ENCODE assay signal across 8 mouse cellular contexts in genomic region chr16:17796971-17797811, GRCm38 (mm10). TPM values are rescaled to one million over a fixed set of nuclear protein-coding genes. Genes with fewer than 3 reads are reported as not detected.
DNase-seq lines count a peak whose midpoint lies in the region; ATAC-seq and TF ChIP-seq lines count a peak whose summit lies in the region.

Gene Scarf2, plus strand, starts transcription at chr16:17797282.

- H3K27me3 ChIP-seq in kidney, embryonic 15.5 days = peaks cover 62% of the 10 kb centered on the region
- peaks cover 11% of the 10 kb centered on the region; the same call in 1 of the 2 replicates for H3K27me3 ChIP-seq in lung, postnatal 0 days (replicated peaks; ENCODE audit: insufficient read depth, low read length)
- peaks cover 21% of the 10 kb centered on the region for H3K27me3 ChIP-seq in stomach, embryonic 16.5 days (ENCODE audit: control insufficient read depth, insufficient read depth, low read length)

- no peaks in the 10 kb centered on the region; the same call in 1 of the 2 replicates for H3K4me1 ChIP-seq in brown adipose tissue, adult 24 weeks (ENCODE audit: control insufficient read depth, insufficient read depth, insufficient read length, low read length)
- H3K4me1 ChIP-seq in kidney, embryonic 15.5 days = peaks cover 61% of the 10 kb centered on the region
- peaks cover 7% of the 10 kb centered on the region; the same call in 1 of the 2 replicates for H3K4me1 ChIP-seq in lung, postnatal 0 days (ENCODE audit: insufficient read depth, low read depth, low read length)
- peaks cover 26% of the 10 kb centered on the region for H3K4me1 ChIP-seq in stomach, embryonic 16.5 days (ENCODE audit: control insufficient read depth, insufficient read depth, low read length)

- no peak for TF ChIP-seq CTCF in lung, postnatal 0 days (IDR thresholded peaks at IDR 0.05)

- DNase-seq in NIH3T3 (ENCODE audit: low read depth) = peak; percentile 87
- DNase-seq in lung, postnatal 0 days (ENCODE audit: low spot score) = peak; percentile 87
- no peak for DNase-seq in thymus, postnatal 25 days

- no peaks in the 10 kb centered on the region for H3K9me3 ChIP-seq in kidney, embryonic 15.5 days (replicated peaks)
- H3K9me3 ChIP-seq in lung, postnatal 0 days (ENCODE audit: low read length) = no peaks in the 10 kb centered on the region
- H3K9me3 ChIP-seq in stomach, embryonic 16.5 days (replicated peaks; ENCODE audit: control insufficient read depth, low read length) = no peaks in the 10 kb centered on the region

- 0 out of 2 replicates have a peak, but pooled peaks have one; percentile 9 for ATAC-seq in granulocyte monocyte progenitor cell, adult 5-6 weeks (replicated peaks; ENCODE audit: poor library complexity, severe bottlenecking)
- ATAC-seq in kidney, embryonic 15.5 days (replicated peaks; ENCODE audit: low FRiP score) = peak; percentile 61
- peak; percentile 54 for ATAC-seq in lung, postnatal 0 days
- ATAC-seq in stomach, embryonic 16.5 days (ENCODE audit: insufficient read depth, low FRiP score) = peak; percentile 75
- ATAC-seq in inflammation-experienced regulatory T-cells, adult 6 months = no peak

- peak within 1 kb of the TSS; percentile 65 for H3K9ac ChIP-seq in kidney, embryonic 15.5 days
- peak within 1 kb of the TSS; percentile 58 for H3K9ac ChIP-seq in lung, postnatal 0 days (replicated peaks; ENCODE audit: low read depth)
- H3K9ac ChIP-seq in stomach, embryonic 16.5 days (ENCODE audit: low read length) = peak within 1 kb of the TSS; percentile 88

- WGBS in kidney, embryonic 15.5 days = 2% methylated on average over 70 of the region's 81 CpGs
- 2% methylated on average over 42 of the region's 81 CpGs for WGBS in lung, postnatal 0 days
- WGBS in stomach, embryonic 16.5 days = 1% methylated on average over 80 of the region's 81 CpGs

- no peak for TF ChIP-seq EP300 in lung, postnatal 0 days (IDR thresholded peaks at IDR 0.05)

- H3K4me3 ChIP-seq in brown adipose tissue, adult 24 weeks (ENCODE audit: insufficient read depth, low read depth, low read length) = peak within 1 kb of the TSS; percentile 67
- peak within 1 kb of the TSS; percentile 58 for H3K4me3 ChIP-seq in kidney, embryonic 15.5 days (replicated peaks)
- H3K4me3 ChIP-seq in lung, postnatal 0 days (ENCODE audit: low read depth, low read length) = peak within 1 kb of the TSS; percentile 52
- H3K4me3 ChIP-seq in stomach, embryonic 16.5 days (replicated peaks; ENCODE audit: low read length) = peak within 1 kb of the TSS; percentile 73

- H3K4me2 ChIP-seq in kidney, embryonic 15.5 days = peak within 1 kb of the TSS; percentile 87
- peak within 1 kb of the TSS; percentile 81 for H3K4me2 ChIP-seq in lung, postnatal 0 days (replicated peaks; ENCODE audit: low read depth, low read length)
- peak within 1 kb of the TSS; percentile 71 for H3K4me2 ChIP-seq in stomach, embryonic 16.5 days (ENCODE audit: low read depth, low read length)

- H3K27ac ChIP-seq in brown adipose tissue, adult 24 weeks (replicated peaks; ENCODE audit: low read depth, low read length) = 0 out of 2 replicates have a peak within 1 kb of the TSS, but pooled peaks have one; percentile 15
- H3K27ac ChIP-seq in kidney, embryonic 15.5 days = peak within 1 kb of the TSS; percentile 90
- H3K27ac ChIP-seq in lung, postnatal 0 days (ENCODE audit: low read length) = peak within 1 kb of the TSS; percentile 94
- peak within 1 kb of the TSS; percentile 96 for H3K27ac ChIP-seq in stomach, embryonic 16.5 days (ENCODE audit: low read length)

- H3K36me3 ChIP-seq in kidney, embryonic 15.5 days = peaks cover 22% of the 10 kb centered on the region
- H3K36me3 ChIP-seq in lung, postnatal 0 days (ENCODE audit: insufficient read depth, low read length) = no peaks in the 10 kb centered on the region
- no peaks in the 10 kb centered on the region for H3K36me3 ChIP-seq in stomach, embryonic 16.5 days (ENCODE audit: control insufficient read depth, insufficient read depth, low read length)

RNA-seq across cellular contexts. Expression of gene Scarf2, which starts in this region (rescaled TPM):
- 0.92 and 1.8 TPM in 2 replicates for polyA plus RNA-seq in brown adipose tissue, adult 24 weeks (2012; ENCODE audit: insufficient read depth, insufficient read length, missing spikeins)
- 1.1 TPM in 1 of 2 replicates, not detected in the other for total RNA-seq in granulocyte monocyte progenitor cell, adult 5-6 weeks (2014; fragmentation: Nextera tagmentation)
- not detected in 2 replicates for total RNA-seq in granulocyte monocyte progenitor cell, adult 5-6 weeks (2017)
- 10.8 and 12.3 TPM in 2 replicates for polyA plus RNA-seq in kidney, embryonic 15.5 days (2015; fragmentation: Nextera tagmentation; extraction: Ambion mirVana)
- polyA plus RNA-seq in lung, postnatal 0 days (2015; fragmentation: Nextera tagmentation; extraction: Ambion mirVana) = 18.5 and 20.4 TPM in 2 replicates
- polyA plus RNA-seq in stomach, embryonic 16.5 days (2015; fragmentation: Nextera tagmentation; extraction: Ambion mirVana) = 4.8 and 7.3 TPM in 2 replicates
- polyA plus RNA-seq in inflammation-experienced regulatory T-cells, adult 6 months (2017; shearing (Covaris generic)) = not detected

Comparison
In these comparisons a context has a peak if more than half of its experiments do, and no peak if none do; other contexts are left out.
1. H3K27ac ChIP-seq: peak in every context shown above with its lines; median percentile 96 in stomach, embryonic 16.5 days; 94 in lung, postnatal 0 days; 90 in kidney, embryonic 15.5 days; 15 in brown adipose tissue, adult 24 weeks.